Mouse (Mus musculus) limb, embryonic 14.5 days (tissue): ENCODE data around the gene Nipa2. TPM values are rescaled to one million over a fixed set of nuclear protein-coding genes. Genes with fewer than 3 reads are reported as not detected.

Experiments
- ATAC-seq: fragments of 200-750 bp; cut with Nextera tagmentation; 2 replicates; pipeline ENCODE4 v1.8.0; 2017; ENCODE audit warnings: low read depth, moderate number of reproducible peaks, moderate TSS enrichment; ENCODE audit not compliant: low FRiP score
- DNase-seq: peaks from one replicate; pipeline ENCODE4 v3.0.0-alpha.2; 2015; ENCODE audit warnings: low spot score
- H3K27ac ChIP-seq: fragments of 300-500 bp; sonication (generic); replicated peaks from 2 replicates; pipeline ENCODE4 v1.5.1; 2014; ENCODE audit warnings: low read depth, mild to moderate bottlenecking, low read length, moderate library complexity, mixed read lengths
- H3K27me3 ChIP-seq: fragments of 300-500 bp; sonication (generic); 2 replicates; pipeline ENCODE4 v1.6.1; 2014; ENCODE audit warnings: low read length, mixed read lengths; ENCODE audit not compliant: control insufficient read depth, insufficient read depth
- H3K36me3 ChIP-seq: fragments of 300-500 bp; sonication (generic); 2 replicates; pipeline ENCODE4 v1.6.1; 2014; ENCODE audit warnings: mild to moderate bottlenecking, low read length, moderate library complexity, mixed read lengths; ENCODE audit not compliant: control insufficient read depth, insufficient read depth
- H3K4me1 ChIP-seq: fragments of 300-500 bp; sonication (generic); 2 replicates; pipeline ENCODE4 v1.6.1; 2014; ENCODE audit warnings: antibody characterized with exemption, low read length, mixed read lengths; ENCODE audit not compliant: control insufficient read depth, insufficient read depth
- H3K4me2 ChIP-seq: fragments of 300-500 bp; sonication (generic); replicated peaks from 2 replicates; pipeline ENCODE4 v1.6.1; 2014; ENCODE audit warnings: low read depth, mild to moderate bottlenecking, low read length, moderate library complexity; ENCODE audit not compliant: severe bottlenecking
- H3K4me3 ChIP-seq: fragments of 300-500 bp; sonication (generic); replicated peaks from 2 replicates; pipeline ENCODE4 v1.5.1; 2014; ENCODE audit warnings: low read length
- H3K9ac ChIP-seq: fragments of 300-500 bp; sonication (generic); 2 replicates; pipeline ENCODE4 v1.6.1; 2014; ENCODE audit warnings: mild to moderate bottlenecking, low read depth, low read length, moderate library complexity; ENCODE audit not compliant: severe bottlenecking
- H3K9me3 ChIP-seq: fragments of 300-500 bp; sonication (generic); 2 replicates; pipeline ENCODE4 v1.6.1; 2016; ENCODE audit warnings: low read length; ENCODE audit not compliant: control insufficient read depth
- POLR2A ChIP-seq: fragments of 200-500 bp; IDR thresholded peaks from 2 replicates; pipeline ENCODE4 v1.8.0; 2012; ENCODE audit warnings: inconsistent platforms, mild to moderate bottlenecking, moderate library complexity, borderline replicate concordance; ENCODE audit not compliant: insufficient read depth, insufficient read length; ENCODE audit errors: extremely low read depth
- WGBS: fragments of 180-500 bp; shearing (Covaris S2); extraction: QIAGEN DNeasy Blood & Tissue Kit; methylation state at CpG from one replicate; pipeline ENCODE4 v1.1.7; 2014; 5-methylcytosine and 5-hydroxymethylcytosine counted together
- polyA plus RNA-seq, 2 experiments: library from polyadenylated mRNA; depleted of rRNA in 1 of 2; stranded (reverse) in 1 of 2; unstranded in 1 of 2; fragments of >200 nt; fragmentation: Nextera tagmentation in 1 of 2; extraction: Ambion mirVana in 1 of 2; gene quantifications; 2 replicates each; pipeline versions ENCODE4 v1.2.1 to v1.2.3; 2012 to 2014

The Nipa2 gene
- polyA plus RNA-seq, 2 experiments: 24.4 to 50.0 TPM

DNA sequence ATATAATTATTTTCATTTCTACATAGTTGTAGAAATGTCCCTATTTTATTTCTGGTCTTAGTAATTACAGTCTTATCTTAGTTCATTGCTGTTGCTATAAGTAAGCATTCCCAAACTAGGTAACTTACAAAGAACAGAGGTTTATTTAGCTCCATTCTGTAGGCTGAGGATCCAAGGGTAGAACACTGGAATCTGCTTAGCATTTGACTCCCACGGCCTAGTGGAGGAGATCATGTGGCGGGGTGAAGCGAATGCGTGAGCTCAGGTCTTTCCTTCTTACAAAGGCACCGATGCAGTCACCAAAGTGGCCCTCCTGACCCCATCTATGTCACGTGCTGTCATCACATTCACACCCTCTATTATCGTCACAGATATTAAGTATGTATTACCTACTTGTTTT lies 29.6 kb upstream of the Nipa2 start:
- Histone ChIP-seq H3K9me3 (no peaks in the 10 kb centered on the region), H3K4me2 (no peak overlapping the region), H3K27me3 (no peaks in the 10 kb centered on the region), H3K4me3 (no peak overlapping the region), H3K4me1 (no peaks in the 10 kb centered on the region), H3K9ac (no peak overlapping the region), H3K36me3 (peaks cover 3% of the 10 kb centered on the region; the same call in 1 of the 2 replicates), H3K27ac (no peak overlapping the region)
- no peak for DNase-seq
- WGBS: 90% methylated on average over 7 of the region's 7 CpGs
- no peak for ATAC-seq
- no peak for TF ChIP-seq POLR2A

DNA sequence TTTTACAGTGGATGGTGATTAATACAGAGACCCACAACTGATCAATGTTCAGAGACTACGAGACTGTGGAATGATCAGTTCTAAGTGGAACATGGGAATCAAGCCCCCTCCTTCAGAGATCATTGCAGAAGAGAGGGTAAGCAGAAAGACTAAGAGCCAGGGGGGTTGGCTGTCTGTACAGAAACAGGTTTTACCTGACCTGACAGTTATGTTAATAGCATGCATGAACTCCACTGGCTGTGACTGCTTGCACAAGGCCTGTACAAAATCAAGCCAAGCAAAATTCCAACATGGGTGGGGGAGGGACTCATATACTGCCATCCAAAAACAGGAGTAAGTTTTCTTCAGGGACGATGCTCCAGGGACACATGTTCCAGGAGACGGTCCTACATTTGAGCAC lies 28.9 kb upstream of the Nipa2 start:
- H3K9me3 ChIP-seq: no peaks in the 10 kb centered on the region
- no peak overlapping the region for H3K9ac ChIP-seq
- no peak overlapping the region for H3K4me2 ChIP-seq
- DNase-seq (no peak), ATAC-seq (no peak)
- 86% methylated on average over 3 of the region's 3 CpGs for WGBS
- peaks cover 3% of the 10 kb centered on the region; the same call in 1 of the 2 replicates for H3K36me3 ChIP-seq
- TF ChIP-seq POLR2A: no peak
- H3K4me3 ChIP-seq: no peak overlapping the region
- H3K4me1 ChIP-seq: no peaks in the 10 kb centered on the region
- H3K27ac ChIP-seq: no peak overlapping the region
- no peaks in the 10 kb centered on the region for H3K27me3 ChIP-seq

DNA sequence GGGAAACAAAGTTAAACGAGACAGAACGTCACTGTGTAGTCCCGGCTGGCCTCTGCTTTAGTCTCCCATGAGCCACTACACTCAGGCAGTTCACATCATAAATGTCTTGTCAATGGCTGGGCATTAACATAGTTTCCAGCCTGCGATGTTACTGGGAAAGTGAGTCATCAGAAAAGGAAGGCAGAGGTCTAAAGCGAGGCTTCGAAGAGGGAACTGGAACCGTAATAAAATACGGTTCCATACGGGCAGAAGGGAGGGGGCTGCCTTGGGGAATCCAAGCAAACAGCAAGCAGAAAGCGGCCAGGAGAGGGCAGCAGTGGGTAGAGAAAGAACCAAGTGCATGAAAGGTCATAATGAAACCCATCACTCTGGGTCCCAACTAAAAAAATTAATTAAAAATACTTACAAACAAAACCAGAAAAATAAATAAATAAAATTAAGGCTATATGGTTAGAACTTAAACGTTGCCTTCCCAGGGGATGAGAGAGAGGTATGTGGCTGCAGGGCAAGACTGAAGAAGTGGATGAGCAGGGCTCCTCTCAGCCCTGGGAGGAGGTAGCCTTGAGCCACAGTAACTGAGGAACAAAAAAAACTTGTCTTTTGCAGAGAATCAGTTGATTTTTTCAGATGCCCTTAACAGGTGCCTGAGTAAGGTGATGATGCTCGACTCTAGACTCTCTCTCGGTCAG lies 24.4 kb upstream of the Nipa2 start:
- peak; percentile 64 for DNase-seq
- Histone ChIP-seq H3K27ac (no peak overlapping the region), H3K4me2 (no peak overlapping the region; the same call in 1 of the 2 replicates), H3K4me1 (no peaks in the 10 kb centered on the region), H3K9ac (no peak overlapping the region), H3K36me3 (peaks cover 12% of the 10 kb centered on the region), H3K27me3 (no peaks in the 10 kb centered on the region), H3K9me3 (no peaks in the 10 kb centered on the region), H3K4me3 (no peak overlapping the region)
- no peak for TF ChIP-seq POLR2A
- 31% methylated on average over 13 of the region's 13 CpGs for WGBS
- peak; percentile 70; the same call in 1 of the 2 replicates for ATAC-seq

DNA sequence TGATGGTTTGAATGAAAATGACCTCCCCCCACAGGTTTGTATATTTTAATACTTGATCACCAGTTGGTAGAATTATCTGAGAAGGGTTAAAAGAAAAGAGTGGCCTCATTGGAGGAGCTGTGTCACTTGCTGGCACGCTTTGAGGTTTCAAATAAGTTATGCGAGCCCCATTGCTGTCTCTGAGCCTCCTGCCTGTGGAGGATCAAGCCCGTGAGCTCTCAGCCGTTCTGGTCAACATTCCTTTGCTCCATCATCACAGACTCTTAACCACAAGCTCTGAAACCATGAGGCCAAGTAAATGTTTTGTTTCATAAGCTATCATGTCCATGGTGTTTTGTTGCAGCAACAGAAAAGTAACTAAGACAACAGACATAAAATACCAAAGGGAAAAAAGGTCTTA lies 22.5 kb upstream of the Nipa2 start:
- Histone ChIP-seq H3K27me3 (no peaks in the 10 kb centered on the region), H3K4me1 (no peaks in the 10 kb centered on the region), H3K9me3 (no peaks in the 10 kb centered on the region), H3K4me2 (no peak overlapping the region), H3K27ac (no peak overlapping the region), H3K9ac (no peak overlapping the region), H3K36me3 (peaks cover 15% of the 10 kb centered on the region), H3K4me3 (no peak overlapping the region)
- ATAC-seq (no peak), DNase-seq (no peak)
- no peak for TF ChIP-seq POLR2A
- 76% methylated on average over 4 of the region's 4 CpGs for WGBS

DNA sequence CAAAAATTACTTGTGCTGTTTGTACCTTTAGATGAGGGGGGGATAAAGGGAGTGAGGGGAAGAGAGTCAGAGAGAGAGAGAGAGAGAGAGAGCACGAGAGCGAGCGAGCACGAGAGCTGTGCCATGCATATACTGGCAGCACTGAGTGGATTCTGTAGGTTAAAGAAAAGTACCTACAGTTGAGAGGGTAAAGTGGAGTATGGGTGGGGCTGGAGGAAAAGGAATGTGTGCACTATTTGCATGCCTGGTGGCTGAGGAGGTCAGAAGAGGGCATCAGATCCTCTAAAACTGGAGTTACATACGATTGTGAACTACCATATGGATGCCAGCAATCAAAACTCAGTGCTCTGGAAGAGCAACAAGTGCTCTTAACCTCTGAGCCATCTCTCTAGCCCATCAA lies 20.8 kb upstream of the Nipa2 start:
- Histone ChIP-seq H3K27me3 (no peaks in the 10 kb centered on the region), H3K9ac (no peak overlapping the region), H3K4me3 (no peak overlapping the region), H3K9me3 (no peaks in the 10 kb centered on the region), H3K4me2 (no peak overlapping the region), H3K36me3 (peaks cover 23% of the 10 kb centered on the region), H3K27ac (no peak overlapping the region), H3K4me1 (no peaks in the 10 kb centered on the region)
- WGBS: 83% methylated on average over 5 of the region's 5 CpGs
- no peak for TF ChIP-seq POLR2A
- no peak for ATAC-seq
- DNase-seq: no peak
